Mouse (Mus musculus) spleen, adult 2 months (tissue): ENCODE data around the gene Fgfr2. TPM values are rescaled to one million over a fixed set of nuclear protein-coding genes. Genes with fewer than 3 reads are reported as not detected.
"Not testable (repeated sequence)": the region's sequence is repeated elsewhere in the genome, so short reads cannot be mapped to it uniquely, and the experiment has no call there.

Experiments used
- DNase-seq, 2 experiments: peaks; one replicate each; pipeline versions ENCODE4 v3.0.0 to v3.0.0-alpha.2; 2012 to 2021; ENCODE audit warnings: low spot score in 2 of 2, low read depth in 1 of 2
- H3K27ac ChIP-seq: fragments of 200-500 bp; 2 replicates; pipeline ENCODE4 v1.5.1; 2012; ENCODE audit warnings: low read length, inconsistent platforms; ENCODE audit not compliant: insufficient read depth
- H3K27me3 ChIP-seq: fragments of 200-500 bp; 2 replicates; pipeline ENCODE4 v1.6.1; 2012; ENCODE audit warnings: mild to moderate bottlenecking, moderate library complexity, low read length, inconsistent platforms; ENCODE audit not compliant: control insufficient read depth, insufficient read depth
- H3K36me3 ChIP-seq: fragments of 200-500 bp; 2 replicates; pipeline ENCODE4 v1.6.1; 2012; ENCODE audit warnings: mild to moderate bottlenecking, low read length, inconsistent platforms; ENCODE audit not compliant: control insufficient read depth, insufficient read depth
- H3K4me1 ChIP-seq: fragments of 200-500 bp; 2 replicates; pipeline ENCODE4 v1.6.1; 2011; ENCODE audit warnings: inconsistent platforms; ENCODE audit not compliant: control insufficient read depth, insufficient read depth, insufficient read length
- H3K4me3 ChIP-seq: fragments of 200-500 bp; 2 replicates; pipeline ENCODE4 v1.5.1; 2011; ENCODE audit warnings: mild to moderate bottlenecking, inconsistent platforms; ENCODE audit not compliant: insufficient read depth, insufficient read length; ENCODE audit errors: extremely low read depth
- CTCF ChIP-seq: fragments of 200-500 bp; IDR thresholded peaks from 2 replicates; pipeline ENCODE4 v1.5.1; 2011; ENCODE audit warnings: mild to moderate bottlenecking, inconsistent platforms; ENCODE audit not compliant: insufficient read depth, insufficient read length, insufficient replicate concordance; ENCODE audit errors: extremely low read depth
- POLR2A ChIP-seq: fragments of 200-500 bp; IDR thresholded peaks from 2 replicates; pipeline ENCODE4 v1.6.1; 2011; ENCODE audit warnings: low read depth, low read length, inconsistent platforms
- WGBS: fragments of 180-500 bp; shearing (Covaris S2); methylation state at CpG from one replicate; pipeline ENCODE4 v1.1.7; 2018; 5-methylcytosine and 5-hydroxymethylcytosine counted together
- polyA plus RNA-seq: library from polyadenylated mRNA; depleted of rRNA; stranded (reverse); fragments of >200 nt; gene quantifications from 2 replicates; pipeline ENCODE4 v1.2.3, GENCODE M21; 2012

Gene Fgfr2
- polyA plus RNA-seq, 1 experiment = 1.6 TPM

DNA sequence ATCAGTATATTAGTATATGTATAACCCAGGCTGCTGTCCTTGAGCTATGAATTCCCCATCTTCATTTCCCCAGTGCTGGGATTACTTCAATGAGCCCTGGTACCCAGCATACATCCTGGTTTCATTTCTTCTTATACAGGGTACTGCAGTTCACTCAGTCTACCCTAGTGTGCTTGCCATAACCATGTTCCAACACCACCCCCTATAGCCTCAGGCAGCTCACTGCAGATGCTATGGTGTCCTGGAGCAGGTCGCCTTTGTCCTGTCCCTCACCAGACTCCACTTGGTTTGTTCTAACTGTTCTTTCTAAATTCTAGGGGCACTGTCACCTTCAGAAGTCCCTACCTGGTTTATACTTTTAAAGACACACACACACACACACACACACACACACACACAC lies 2080.5 kb downstream of the Fgfr2 start:
- no peak for DNase-seq
- 59% methylated on average over 1 of the region's 1 CpGs for WGBS
- no peaks in the 10 kb centered on the region for H3K36me3 ChIP-seq
- H3K4me1 ChIP-seq = no peaks in the 10 kb centered on the region
- no peak overlapping the region for H3K27ac ChIP-seq
- no peak for TF ChIP-seq CTCF
- TF ChIP-seq POLR2A = no peak
- H3K27me3 ChIP-seq = no peaks in the 10 kb centered on the region
- H3K4me3 ChIP-seq = no peak overlapping the region

DNA sequence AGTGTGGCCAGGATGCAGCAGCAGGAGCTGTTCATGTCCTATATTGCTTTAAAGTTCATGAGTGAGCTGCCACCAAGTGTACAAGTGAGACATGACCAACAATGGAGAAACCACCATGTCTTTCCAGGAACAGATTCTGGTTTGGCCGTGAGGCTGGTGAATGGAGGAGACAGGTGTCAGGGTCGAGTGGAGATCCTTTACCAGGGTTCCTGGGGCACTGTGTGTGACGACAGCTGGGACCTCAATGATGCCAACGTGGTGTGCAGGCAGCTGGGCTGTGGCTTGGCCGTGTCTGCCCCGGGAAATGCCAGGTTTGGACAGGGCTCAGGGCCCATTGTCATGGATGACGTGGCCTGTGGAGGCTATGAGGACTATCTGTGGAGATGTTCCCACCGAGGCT lies 2082.4 kb downstream of the Fgfr2 start:
- not testable (repeated sequence) for H3K4me1 ChIP-seq, H3K4me3 ChIP-seq, H3K27me3 ChIP-seq, H3K27ac ChIP-seq, DNase-seq, H3K36me3 ChIP-seq
- WGBS = 76% methylated on average over 8 of the region's 8 CpGs

DNA sequence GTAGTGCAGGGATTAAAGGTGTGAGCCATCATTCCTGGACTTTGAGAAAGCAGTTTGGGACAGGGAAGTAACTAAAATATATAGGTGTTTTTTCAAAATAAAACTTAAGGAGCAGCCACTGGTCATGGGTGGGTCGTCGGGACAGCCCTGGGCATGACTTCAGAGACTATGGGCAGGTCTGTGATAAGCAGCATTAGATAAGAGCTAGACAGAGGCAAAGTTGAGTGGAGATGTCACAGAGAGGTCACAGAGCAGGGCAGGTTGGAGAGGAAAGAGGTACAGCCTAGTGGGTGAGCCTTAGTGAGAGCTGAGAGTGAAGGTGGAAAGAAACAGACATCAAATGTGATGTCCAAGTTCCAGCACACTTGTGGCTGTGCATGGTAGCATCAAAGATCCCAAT lies 2086.1 kb downstream of the Fgfr2 start:
- DNase-seq = no peak
- Histone ChIP-seq H3K4me3 (no peak overlapping the region), H3K36me3 (no peaks in the 10 kb centered on the region), H3K27me3 (no peaks in the 10 kb centered on the region), H3K27ac (no peak overlapping the region), H3K4me1 (no peaks in the 10 kb centered on the region)
- TF ChIP-seq CTCF (no peak), POLR2A (no peak)
- WGBS = 87% methylated on average over 2 of the region's 2 CpGs

DNA sequence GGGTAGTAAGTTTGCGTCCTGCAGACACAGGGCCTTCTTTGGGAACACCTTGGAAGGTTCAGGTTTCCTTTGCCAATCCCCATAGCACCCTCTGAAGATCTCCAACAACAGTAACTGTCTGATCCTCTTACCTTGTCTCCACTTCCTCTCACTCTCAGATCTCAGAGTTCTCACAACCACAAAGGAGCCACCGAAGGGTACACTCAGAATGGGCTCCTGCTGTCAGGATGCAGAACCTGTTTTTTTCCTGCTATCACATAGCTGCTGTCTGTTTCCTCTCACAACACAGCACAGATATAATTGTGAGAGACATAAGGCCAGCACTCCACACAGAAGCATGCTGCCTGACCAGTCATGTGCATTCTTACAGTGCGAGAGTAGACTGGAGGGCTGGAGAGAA lies 2086.8 kb downstream of the Fgfr2 start:
- DNase-seq = no peak
- H3K27me3 ChIP-seq = no peaks in the 10 kb centered on the region
- H3K4me1 ChIP-seq = no peaks in the 10 kb centered on the region
- no peaks in the 10 kb centered on the region for H3K36me3 ChIP-seq
- TF ChIP-seq POLR2A = no peak
- no peak for TF ChIP-seq CTCF
- WGBS = 68% methylated on average over 3 of the region's 3 CpGs
- no peak overlapping the region for H3K4me3 ChIP-seq
- no peak overlapping the region for H3K27ac ChIP-seq

DNA sequence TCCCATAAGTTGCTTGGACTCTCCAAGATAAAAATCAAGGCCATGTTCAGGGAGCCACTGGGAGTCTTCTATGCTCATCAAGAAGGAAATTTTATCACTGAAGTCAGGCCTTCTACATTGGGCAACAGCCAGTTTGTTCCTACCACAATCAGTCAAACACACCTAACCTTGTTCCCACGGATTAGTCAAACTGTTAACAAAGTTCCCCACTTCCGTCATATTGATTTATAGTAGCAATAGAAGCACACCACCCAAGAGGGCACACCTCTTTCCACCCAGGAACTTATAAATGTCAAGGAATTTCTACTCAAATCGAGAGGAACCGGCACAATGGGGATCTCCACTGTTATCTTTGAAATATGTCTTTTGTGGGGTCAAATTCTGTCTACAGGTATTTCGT lies 2091.4 kb downstream of the Fgfr2 start, which contains the start of gene Dmbt1:
TSS of gene Dmbt1 (plus strand) at position 299 of the 400 bp plus-strand sequence.
- 70% methylated on average over 5 of the region's 5 CpGs for whole genome bisulfite sequencing
- TF ChIP-seq POLR2A (no peak), CTCF (no peak)
- H3K4me3 ChIP-seq = no peak within 1 kb of the TSS
- DNase-seq = no peak
- H3K4me1 ChIP-seq = no peaks in the 10 kb centered on the region
- no peak within 1 kb of the TSS for H3K27ac ChIP-seq
- no peaks in the 10 kb centered on the region for H3K27me3 ChIP-seq
- no peaks in the 10 kb centered on the region for H3K36me3 ChIP-seq

DNA sequence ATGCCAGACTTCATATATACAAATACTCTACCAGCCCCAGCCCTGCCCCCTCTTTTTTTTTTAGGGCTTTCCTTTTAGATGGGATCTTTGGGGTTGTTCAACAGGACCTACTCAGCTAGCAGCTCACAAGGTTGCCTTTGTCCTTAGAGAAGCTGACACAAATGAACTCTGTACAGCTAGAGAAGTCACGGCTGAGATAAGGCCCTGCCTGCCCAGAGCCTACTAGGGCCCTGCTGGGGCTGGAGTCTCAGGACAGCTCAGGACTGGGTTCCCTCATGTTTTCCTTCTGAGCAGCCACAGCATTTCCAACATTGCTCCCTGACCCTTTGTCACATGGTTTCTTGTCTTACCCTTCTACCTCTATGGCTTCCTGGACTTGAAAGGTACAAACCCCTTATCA lies 2095.6 kb downstream of the Fgfr2 start:
- Histone ChIP-seq H3K27me3 (no peaks in the 10 kb centered on the region), H3K27ac (no peak overlapping the region), H3K36me3 (no peaks in the 10 kb centered on the region), H3K4me1 (no peaks in the 10 kb centered on the region), H3K4me3 (no peak overlapping the region)
- TF ChIP-seq POLR2A (no peak), CTCF (no peak)
- 94% methylated on average over 1 of the region's 1 CpGs for WGBS
- no peak for DNase-seq

DNA sequence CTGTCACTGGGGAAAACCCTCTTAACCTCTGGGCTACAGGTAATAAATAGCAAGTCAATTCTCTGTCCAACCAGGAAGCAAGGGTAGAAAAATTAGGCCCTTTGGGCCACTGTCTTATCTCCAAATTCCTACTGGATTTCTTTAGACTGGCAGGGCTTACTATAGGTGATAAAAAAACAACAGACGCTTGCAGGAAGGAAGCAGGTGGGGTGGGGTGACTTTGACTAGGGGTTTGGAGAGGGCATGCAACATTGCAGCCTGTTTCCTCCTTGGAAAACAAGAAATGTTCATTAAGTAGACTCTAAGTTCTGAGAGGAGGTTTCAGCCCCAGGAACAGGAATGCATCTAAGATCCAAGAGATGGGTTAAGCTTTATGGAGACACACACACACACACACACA lies 2098.3 kb downstream of the Fgfr2 start:
- WGBS = 19% methylated on average over 1 of the region's 1 CpGs

DNA sequence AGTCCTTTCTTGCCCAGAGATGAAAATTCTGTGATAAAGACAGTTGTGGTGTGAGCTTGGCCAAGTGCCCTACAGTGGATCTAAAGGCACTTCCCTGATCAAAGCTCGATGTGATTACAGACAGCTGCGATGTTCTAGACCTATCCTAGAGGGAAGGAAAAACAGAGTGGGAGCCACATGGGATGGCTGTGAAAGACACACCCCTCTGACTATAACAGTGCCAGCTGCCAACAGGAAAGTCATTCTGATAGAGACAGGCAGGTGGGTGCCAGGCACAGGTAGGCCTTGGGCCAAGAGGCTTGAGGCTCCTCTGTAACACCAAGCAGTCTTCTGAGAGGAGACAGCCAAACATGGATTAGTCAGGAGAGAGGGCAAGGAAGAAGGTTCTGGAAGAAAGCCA lies 2104.0 kb downstream of the Fgfr2 start:
- H3K27ac ChIP-seq = no peak overlapping the region
- H3K36me3 ChIP-seq = no peaks in the 10 kb centered on the region
- no peak overlapping the region for H3K4me3 ChIP-seq
- TF ChIP-seq POLR2A = no peak
- no peak for TF ChIP-seq CTCF
- no peaks in the 10 kb centered on the region for H3K4me1 ChIP-seq
- H3K27me3 ChIP-seq = no peaks in the 10 kb centered on the region
- whole genome bisulfite sequencing = 88% methylated on average over 2 of the region's 2 CpGs
- no peak for DNase-seq

More for the DNA sequence above, 2098.3 kb downstream of the Fgfr2 start:
- Histone ChIP-seq H3K4me3 (no peak overlapping the region), H3K27ac (no peak overlapping the region), H3K27me3 (no peaks in the 10 kb centered on the region), H3K4me1 (no peaks in the 10 kb centered on the region), H3K36me3 (no peaks in the 10 kb centered on the region)
- no peak for DNase-seq
- TF ChIP-seq CTCF (no peak), POLR2A (no peak)
